In the genomic region with DNA sequence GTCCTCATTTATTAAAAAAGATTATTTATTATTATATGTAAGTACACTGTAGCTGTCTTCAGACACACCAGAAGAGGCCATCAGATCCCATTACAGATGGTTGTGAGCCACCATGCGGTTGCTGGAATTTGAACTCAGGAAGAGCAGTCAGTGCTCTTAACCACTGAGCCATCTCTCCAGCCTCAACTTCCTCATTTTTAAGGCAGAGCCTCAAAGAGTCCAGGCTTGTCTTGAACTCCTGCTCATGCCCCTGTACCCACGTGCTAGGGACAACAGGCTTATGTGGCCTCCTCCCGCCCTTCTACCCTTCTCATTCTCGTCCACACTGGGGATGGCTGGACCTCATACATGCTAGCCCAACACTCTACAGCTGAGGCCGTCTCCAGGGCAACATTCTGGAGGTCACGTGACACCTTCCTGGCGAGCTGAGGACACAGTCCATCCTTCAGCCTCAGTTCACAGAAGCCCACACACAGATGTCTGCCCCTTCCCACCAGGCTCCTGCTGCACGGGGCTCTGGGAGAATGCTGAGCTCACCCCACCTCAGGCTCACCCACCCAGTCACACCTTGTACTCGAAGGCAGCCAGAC, we compare ENCODE assay signal across 25 mouse cellular contexts. TPM values are rescaled to one million over a fixed set of nuclear protein-coding genes. Genes with fewer than 3 reads are reported as not detected.
DNase-seq lines count a peak whose midpoint lies in the region; ATAC-seq lines count a peak whose summit lies in the region.
"Had no signal": no experiment of that assay in that cellular context is flagged by ENCODE, and none has a peak within 500 bp of the region (broad histone marks: within the 10 kb centered on the region; RNA-seq: fewer than 3 reads in every experiment).

No protein-coding gene starts in this region.

- peak; percentile 44; the same call in 1 of the 2 replicates for ATAC-seq in liver, embryonic 12.5 days
- ATAC-seq in common myeloid progenitor, adult 5-6 weeks (replicated peaks; ENCODE audit: low read depth, poor library complexity, severe bottlenecking), result peak; percentile 70
- ATAC-seq in liver, embryonic 15.5 days (ENCODE audit: insufficient read depth), result peak; percentile 19; the same call in 1 of the 2 replicates
- ATAC-seq: forebrain, embryonic 13.5 days; midbrain, embryonic 16.5 days had no signal

- no peak for DNase-seq in liver
- peak; percentile 48 for DNase-seq in retina, postnatal 1 day
- no peak for DNase-seq in heart, postnatal 25 days (ENCODE audit: low spot score)
- DNase-seq in layer of hippocampus, adult 9-11 months, result no peak
- DNase-seq in MN1 (ENCODE audit: low spot score), result no peak
- DNase-seq: adrenal gland, postnatal 36 days; cerebellum, adult 11-12 months; cerebellum, postnatal 36 days; gastrocnemius, postnatal 14 days; heart, adult 2 months; heart, postnatal 4 days; kidney, adult 8-10 months; layer of hippocampus, postnatal 36 days; lung, postnatal 10 days; thymus, postnatal 4 days had no signal

- no peak overlapping the region for H3K4me3 ChIP-seq in liver, embryonic 12.5 days
- H3K4me3 ChIP-seq in liver, embryonic 15.5 days (replicated peaks), result no peak overlapping the region
- H3K4me3 ChIP-seq: forebrain, embryonic 13.5 days; heart, adult 2 months; limb, embryonic 15.5 days; megakaryocyte, embryonic 14.5 days had no signal

- no peak overlapping the region for H3K27ac ChIP-seq in liver, embryonic 12.5 days
- no peak overlapping the region for H3K27ac ChIP-seq in liver, embryonic 15.5 days (replicated peaks)
- H3K27ac ChIP-seq: forebrain, embryonic 13.5 days; heart, adult 2 months; limb, embryonic 15.5 days had no signal

- H3K4me2 ChIP-seq in liver, embryonic 12.5 days, result no peak overlapping the region
- no peak overlapping the region for H3K4me2 ChIP-seq in liver, embryonic 15.5 days
- H3K4me2 ChIP-seq: forebrain, embryonic 13.5 days; limb, embryonic 15.5 days had no signal

- H3K9me3 ChIP-seq in liver, embryonic 12.5 days (replicated peaks), result no peaks in the 10 kb centered on the region
- H3K9me3 ChIP-seq in liver, embryonic 15.5 days (replicated peaks), result no peaks in the 10 kb centered on the region
- H3K9me3 ChIP-seq: forebrain, embryonic 13.5 days; G1E; limb, embryonic 15.5 days; megakaryocyte, embryonic 14.5 days had no signal

- H3K27me3 ChIP-seq in liver, embryonic 12.5 days (replicated peaks), result no peaks in the 10 kb centered on the region
- no peaks in the 10 kb centered on the region for H3K27me3 ChIP-seq in liver, embryonic 15.5 days
- H3K27me3 ChIP-seq: forebrain, embryonic 13.5 days; limb, embryonic 15.5 days had no signal

- WGBS in liver, embryonic 12.5 days (ENCODE audit: insufficient replicate concordance), result 41% methylated on average over 9 of the region's 9 CpGs
- 33% methylated on average over 9 of the region's 9 CpGs for WGBS in liver, embryonic 15.5 days (ENCODE audit: insufficient replicate concordance)

- peaks cover 20% of the 10 kb centered on the region for H3K36me3 ChIP-seq in liver, embryonic 12.5 days
- H3K36me3 ChIP-seq in liver, embryonic 15.5 days (replicated peaks), result peaks cover 8% of the 10 kb centered on the region; the same call in 1 of the 2 replicates

- H3K4me1 ChIP-seq in liver, embryonic 12.5 days, result peaks cover 11% of the 10 kb centered on the region; the same call in 1 of the 2 replicates
- H3K4me1 ChIP-seq in liver, embryonic 15.5 days (replicated peaks), result peaks cover 16% of the 10 kb centered on the region; the same call in 1 of the 2 replicates
- H3K4me1 ChIP-seq: forebrain, embryonic 13.5 days; limb, embryonic 15.5 days had no signal

- intact Hi-C loops in heart, postnatal 25 days (cut with DNase I), result no loop called here

- H3K9ac ChIP-seq in liver, embryonic 12.5 days, result no peak overlapping the region
- H3K9ac ChIP-seq in liver, embryonic 15.5 days, result no peak overlapping the region
- H3K9ac ChIP-seq: forebrain, embryonic 13.5 days; limb, embryonic 15.5 days had no signal

RNA-seq across cellular contexts. Expression of gene Kank2, which starts 18.3 kb away (rescaled TPM):
- 5.0 and 5.5 TPM in 2 replicates for polyA plus RNA-seq in liver, embryonic 12.5 days (2016; fragmentation: Nextera tagmentation; extraction: Ambion mirVana)
- total RNA-seq in common myeloid progenitor, adult 5-6 weeks (2017), result 1.3 and 1.4 TPM in 2 replicates
- 4.8 and 5.5 TPM in 2 replicates for polyA plus RNA-seq in liver, embryonic 15.5 days (2015; fragmentation: Nextera tagmentation; extraction: Ambion mirVana)
- total RNA-seq in heart, postnatal 25 days (2021), result 10 to 100 TPM; 52.5 to 58.0 TPM
- polyA plus RNA-seq: G1E had no signal

RNA-seq across cellular contexts. Expression of gene Angptl8, which starts 18.5 kb away (rescaled TPM):
- polyA plus RNA-seq in liver, embryonic 12.5 days (2016; fragmentation: Nextera tagmentation; extraction: Ambion mirVana), result 13.4 and 14.1 TPM in 2 replicates
- total RNA-seq in common myeloid progenitor, adult 5-6 weeks (2017), result not detected in 2 replicates
- polyA plus RNA-seq in liver, embryonic 15.5 days (2015; fragmentation: Nextera tagmentation; extraction: Ambion mirVana), result 35.0 and 42.9 TPM in 2 replicates
- total RNA-seq in heart, postnatal 25 days (2021), result not detected
- total RNA-seq: G1E; gastrocnemius, postnatal 14 days; heart, adult 2 months; heart, postnatal 4 days; layer of hippocampus, postnatal 36 days; left cerebral cortex, postnatal 25 days; neutrophil, adult 5-6 weeks had no signal
- polyA plus RNA-seq: forebrain, embryonic 13.5 days; G1E had no signal

RNA-seq across cellular contexts. Expression of gene Dock6, which starts 35.6 kb away (rescaled TPM):
- 8.4 and 8.7 TPM in 2 replicates for polyA plus RNA-seq in liver, embryonic 12.5 days (2016; fragmentation: Nextera tagmentation; extraction: Ambion mirVana)
- 1.8 and 2.7 TPM in 2 replicates for total RNA-seq in common myeloid progenitor, adult 5-6 weeks (2017)
- polyA plus RNA-seq in liver, embryonic 15.5 days (2015; fragmentation: Nextera tagmentation; extraction: Ambion mirVana), result 4.2 and 5.6 TPM in 2 replicates
- total RNA-seq in heart, postnatal 25 days (2021), result 10 to 100 TPM; 34.9 to 36.9 TPM

RNA-seq across cellular contexts. Expression of gene Spc24, which starts 56.7 kb away (rescaled TPM):
- 112 and 114 TPM in 2 replicates for polyA plus RNA-seq in liver, embryonic 12.5 days (2016; fragmentation: Nextera tagmentation; extraction: Ambion mirVana)
- 120 and 131 TPM in 2 replicates for total RNA-seq in common myeloid progenitor, adult 5-6 weeks (2017)
- polyA plus RNA-seq in liver, embryonic 15.5 days (2015; fragmentation: Nextera tagmentation; extraction: Ambion mirVana), result 76.8 and 82.2 TPM in 2 replicates
- total RNA-seq in heart, postnatal 25 days (2021), result 1 to 10 TPM; 3.2 to 4.0 TPM

Comparison
In these comparisons a context has a peak if more than half of its experiments do, and no peak if none do; other contexts are left out.
1. ATAC-seq: peak in every context shown above with its lines; median percentile 70 in common myeloid progenitor, adult 5-6 weeks; 44 in liver, embryonic 12.5 days; 19 in liver, embryonic 15.5 days.
2. RNA of gene Kank2, which starts 18.3 kb away (total RNA-seq): 52.5 to 58.0 TPM in heart, postnatal 25 days; 1.3 to 1.4 TPM in common myeloid progenitor, adult 5-6 weeks; every median in the first group is over 10 times any median in the second.